Mouse (Mus musculus): ENCODE measurements at regions not wholly inside any gene's neighbourhood (a gene's known extent, or its start where the extent isn't known, plus 50 kb on each side); places are given as distances from the start of the nearest gene placed in this dataset.
A peak's percentile ranks its signal among the peaks of the same experiment; 100 is the strongest.
"Not testable (repeated sequence)": the region's sequence is repeated elsewhere in the genome, so short reads cannot be mapped to it uniquely, and the experiment has no call there.

- TF ChIP-seq CTCF (IDR thresholded peaks at IDR 0.05; ENCODE audit: low read depth, low read length) = no peak
- no peak for TF ChIP-seq POLR2A (IDR thresholded peaks at IDR 0.05; ENCODE audit: insufficient read depth, low read length)
- TF ChIP-seq EP300 (IDR thresholded peaks at IDR 0.05; ENCODE audit: insufficient read depth, low read depth, low read length) = no peak
- Histone ChIP-seq H3K36me3 (ENCODE audit: control insufficient read depth, insufficient read depth, low read length, poor library complexity, severe bottlenecking) (no peaks in the 10 kb centered on the region), H3K4me3 (ENCODE audit: low read depth, low read length) (no peak overlapping the region; the same call in 1 of the 2 replicates)
Measured at GRCm38 (mm10) chr2:160581029-160581428, 64.7 kb upstream of the Top1 start.

GRCm38 (mm10) chr2:160583034-160583433 lies 62.7 kb upstream of the Top1 start:
- not testable (repeated sequence) for H3K27me3 ChIP-seq (ENCODE audit: control insufficient read depth, insufficient read depth, low read length, poor library complexity, severe bottlenecking); H3K4me3 ChIP-seq (ENCODE audit: low read depth, low read length); H3K9me3 ChIP-seq (replicated peaks; ENCODE audit: control insufficient read depth, insufficient read depth, low read length, poor library complexity, severe bottlenecking); H3K9ac ChIP-seq (ENCODE audit: low read depth, poor library complexity, severe bottlenecking); H3K27ac ChIP-seq (ENCODE audit: insufficient read depth, low read length); H3K4me1 ChIP-seq (ENCODE audit: control insufficient read depth, insufficient read depth, low read length); H3K36me3 ChIP-seq (ENCODE audit: control insufficient read depth, insufficient read depth, low read length, poor library complexity, severe bottlenecking)

More at GRCm38 (mm10) chr2:160581029-160581428, 64.7 kb upstream of the Top1 start:
- Histone ChIP-seq H3K9ac (ENCODE audit: low read depth, poor library complexity, severe bottlenecking) (no peak overlapping the region), H3K9me3 (replicated peaks; ENCODE audit: control insufficient read depth, insufficient read depth, low read length, poor library complexity, severe bottlenecking) (no peaks in the 10 kb centered on the region), H3K4me1 (ENCODE audit: control insufficient read depth, insufficient read depth, low read length) (peaks cover 2% of the 10 kb centered on the region), H3K27ac (ENCODE audit: insufficient read depth, low read length) (no peak overlapping the region), H3K27me3 (ENCODE audit: control insufficient read depth, insufficient read depth, low read length, poor library complexity, severe bottlenecking) (no peaks in the 10 kb centered on the region)

- Histone ChIP-seq H3K9me3 (replicated peaks; ENCODE audit: control insufficient read depth, insufficient read depth, low read length, poor library complexity, severe bottlenecking) (no peaks in the 10 kb centered on the region), H3K4me3 (ENCODE audit: low read depth, low read length) (no peak overlapping the region), H3K36me3 (ENCODE audit: control insufficient read depth, insufficient read depth, low read length, poor library complexity, severe bottlenecking) (no peaks in the 10 kb centered on the region), H3K27me3 (ENCODE audit: control insufficient read depth, insufficient read depth, low read length, poor library complexity, severe bottlenecking) (no peaks in the 10 kb centered on the region), H3K27ac (ENCODE audit: insufficient read depth, low read length) (no peak overlapping the region), H3K9ac (ENCODE audit: low read depth, poor library complexity, severe bottlenecking) (no peak overlapping the region), H3K4me1 (ENCODE audit: control insufficient read depth, insufficient read depth, low read length) (peaks cover 2% of the 10 kb centered on the region)
- no peak for TF ChIP-seq POLR2A (IDR thresholded peaks at IDR 0.05; ENCODE audit: insufficient read depth, low read length)
- no peak for TF ChIP-seq CTCF (IDR thresholded peaks at IDR 0.05; ENCODE audit: low read depth, low read length)
- TF ChIP-seq EP300 (IDR thresholded peaks at IDR 0.05; ENCODE audit: insufficient read depth, low read depth, low read length) = no peak
Measured at GRCm38 (mm10) chr2:160583506-160583905, 62.2 kb upstream of the Top1 start.

- H3K9ac ChIP-seq (ENCODE audit: low read depth, poor library complexity, severe bottlenecking) = no peak overlapping the region
- H3K4me3 ChIP-seq (ENCODE audit: low read depth, low read length) = no peak overlapping the region
- no peak overlapping the region for H3K27ac ChIP-seq (ENCODE audit: insufficient read depth, low read length)
- H3K27me3 ChIP-seq (ENCODE audit: control insufficient read depth, insufficient read depth, low read length, poor library complexity, severe bottlenecking) = no peaks in the 10 kb centered on the region
- H3K4me1 ChIP-seq (ENCODE audit: control insufficient read depth, insufficient read depth, low read length) = peaks cover 2% of the 10 kb centered on the region
- no peaks in the 10 kb centered on the region for H3K36me3 ChIP-seq (ENCODE audit: control insufficient read depth, insufficient read depth, low read length, poor library complexity, severe bottlenecking)
- TF ChIP-seq CTCF (IDR thresholded peaks at IDR 0.05; ENCODE audit: low read depth, low read length) (no peak), EP300 (IDR thresholded peaks at IDR 0.05; ENCODE audit: insufficient read depth, low read depth, low read length) (no peak), POLR2A (IDR thresholded peaks at IDR 0.05; ENCODE audit: insufficient read depth, low read length) (no peak)
- H3K9me3 ChIP-seq (replicated peaks; ENCODE audit: control insufficient read depth, insufficient read depth, low read length, poor library complexity, severe bottlenecking) = no peaks in the 10 kb centered on the region
Measured at GRCm38 (mm10) chr2:160584568-160584967, 61.1 kb upstream of the Top1 start.

- Histone ChIP-seq H3K9ac (ENCODE audit: low read depth, poor library complexity, severe bottlenecking) (no peak overlapping the region), H3K27ac (ENCODE audit: insufficient read depth, low read length) (no peak overlapping the region), H3K9me3 (replicated peaks; ENCODE audit: control insufficient read depth, insufficient read depth, low read length, poor library complexity, severe bottlenecking) (no peaks in the 10 kb centered on the region), H3K27me3 (ENCODE audit: control insufficient read depth, insufficient read depth, low read length, poor library complexity, severe bottlenecking) (no peaks in the 10 kb centered on the region), H3K4me1 (ENCODE audit: control insufficient read depth, insufficient read depth, low read length) (no peaks in the 10 kb centered on the region), H3K36me3 (ENCODE audit: control insufficient read depth, insufficient read depth, low read length, poor library complexity, severe bottlenecking) (no peaks in the 10 kb centered on the region), H3K4me3 (ENCODE audit: low read depth, low read length) (0 out of 2 replicates have a peak overlapping the region, but pooled peaks have one; percentile 11)
- TF ChIP-seq CTCF (IDR thresholded peaks at IDR 0.05; ENCODE audit: low read depth, low read length) (peak; percentile 42), POLR2A (IDR thresholded peaks at IDR 0.05; ENCODE audit: insufficient read depth, low read length) (no peak)
Measured at GRCm38 (mm10) chr2:160587015-160587835, 58.5 kb upstream of the Top1 start.

- Histone ChIP-seq H3K27ac (ENCODE audit: insufficient read depth, low read length) (no peak overlapping the region), H3K9ac (ENCODE audit: low read depth, poor library complexity, severe bottlenecking) (no peak overlapping the region), H3K36me3 (ENCODE audit: control insufficient read depth, insufficient read depth, low read length, poor library complexity, severe bottlenecking) (no peaks in the 10 kb centered on the region), H3K27me3 (ENCODE audit: control insufficient read depth, insufficient read depth, low read length, poor library complexity, severe bottlenecking) (no peaks in the 10 kb centered on the region), H3K4me3 (ENCODE audit: low read depth, low read length) (no peak overlapping the region), H3K9me3 (replicated peaks; ENCODE audit: control insufficient read depth, insufficient read depth, low read length, poor library complexity, severe bottlenecking) (no peaks in the 10 kb centered on the region), H3K4me1 (ENCODE audit: control insufficient read depth, insufficient read depth, low read length) (no peaks in the 10 kb centered on the region)
- TF ChIP-seq CTCF (IDR thresholded peaks at IDR 0.05; ENCODE audit: low read depth, low read length) (no peak), EP300 (IDR thresholded peaks at IDR 0.05; ENCODE audit: insufficient read depth, low read depth, low read length) (no peak), POLR2A (IDR thresholded peaks at IDR 0.05; ENCODE audit: insufficient read depth, low read length) (no peak)
Measured at GRCm38 (mm10) chr2:160588401-160588800, 57.3 kb upstream of the Top1 start.
